ENCODE assay signal across 8 mouse cellular contexts in genomic region chr2:152415287-152415686, GRCm38 (mm10). TPM values are rescaled to one million over a fixed set of nuclear protein-coding genes. Genes with fewer than 3 reads are reported as not detected.
A peak's percentile ranks its signal among the peaks of the same experiment; 100 is the strongest.
DNase-seq lines count a peak whose midpoint lies in the region; ATAC-seq and TF ChIP-seq lines count a peak whose summit lies in the region.

Gene 6820408C15Rik (plus strand): TSS chr2:152415587.

- no peak for DNase-seq in kidney, postnatal 10 days
- DNase-seq in thymus, postnatal 36 days: no peak
- no peak for DNase-seq in adrenal gland, postnatal 10 days

- peak within 1 kb of the TSS; percentile 94 for H3K4me2 ChIP-seq in kidney, embryonic 14.5 days (replicated peaks; ENCODE audit: low read depth, low read length)
- H3K4me2 ChIP-seq in hindbrain, embryonic 13.5 days: peak within 1 kb of the TSS; percentile 97
- peak within 1 kb of the TSS; percentile 97 for H3K4me2 ChIP-seq in midbrain, embryonic 13.5 days (replicated peaks)

- peaks cover 21% of the 10 kb centered on the region for H3K4me1 ChIP-seq in kidney, embryonic 14.5 days (ENCODE audit: control insufficient read depth, insufficient read depth, low read length)
- peaks cover 4% of the 10 kb centered on the region for H3K4me1 ChIP-seq in cortical plate, adult 2 months (ENCODE audit: control insufficient read depth, insufficient read depth, low read length)
- H3K4me1 ChIP-seq in hindbrain, embryonic 13.5 days (replicated peaks): peaks cover 44% of the 10 kb centered on the region
- peaks cover 40% of the 10 kb centered on the region for H3K4me1 ChIP-seq in midbrain, embryonic 13.5 days (replicated peaks)

- peak within 1 kb of the TSS; percentile 99 for H3K27ac ChIP-seq in kidney, embryonic 14.5 days (ENCODE audit: low read depth, low read length)
- H3K27ac ChIP-seq in cortical plate, adult 2 months (ENCODE audit: insufficient read depth, low read length): peak within 1 kb of the TSS; percentile 65
- peak within 1 kb of the TSS; percentile 96 for H3K27ac ChIP-seq in hindbrain, embryonic 13.5 days
- H3K27ac ChIP-seq in midbrain, embryonic 13.5 days: peak within 1 kb of the TSS; percentile 96

- ATAC-seq in kidney, embryonic 14.5 days (ENCODE audit: low FRiP score, low TSS enrichment): no peak
- ATAC-seq in hindbrain, embryonic 13.5 days (ENCODE audit: low FRiP score): no peak
- 0 out of 2 replicates have a peak, but pooled peaks have one; percentile 1 for ATAC-seq in midbrain, embryonic 13.5 days
- ATAC-seq in megakaryocyte-erythroid progenitor cell, adult 5-6 weeks (replicated peaks; ENCODE audit: low FRiP score, low TSS enrichment, poor library complexity, severe bottlenecking): no peak

- peaks cover 4% of the 10 kb centered on the region; the same call in 1 of the 2 replicates for H3K36me3 ChIP-seq in kidney, embryonic 14.5 days (ENCODE audit: control insufficient read depth, insufficient read depth, low read length)
- no peaks in the 10 kb centered on the region for H3K36me3 ChIP-seq in hindbrain, embryonic 13.5 days
- no peaks in the 10 kb centered on the region for H3K36me3 ChIP-seq in midbrain, embryonic 13.5 days

- 18% methylated on average over 4 of the region's 4 CpGs for WGBS in kidney, embryonic 14.5 days
- 37% methylated on average over 4 of the region's 4 CpGs for WGBS in hindbrain, embryonic 13.5 days
- WGBS in midbrain, embryonic 13.5 days: 32% methylated on average over 4 of the region's 4 CpGs

- peaks cover 6% of the 10 kb centered on the region; the same call in 1 of the 2 replicates for H3K9me3 ChIP-seq in kidney, embryonic 14.5 days (ENCODE audit: control insufficient read depth, low read length)
- no peaks in the 10 kb centered on the region for H3K9me3 ChIP-seq in hindbrain, embryonic 13.5 days
- peaks cover 4% of the 10 kb centered on the region; the same call in 1 of the 2 replicates for H3K9me3 ChIP-seq in midbrain, embryonic 13.5 days

- H3K4me3 ChIP-seq in kidney, embryonic 14.5 days (ENCODE audit: low read length): peak within 1 kb of the TSS; percentile 84
- H3K4me3 ChIP-seq in cortical plate, adult 2 months (ENCODE audit: insufficient read depth, low read length): peak within 1 kb of the TSS; percentile 97
- peak within 1 kb of the TSS; percentile 86 for H3K4me3 ChIP-seq in hindbrain, embryonic 13.5 days
- peak within 1 kb of the TSS; percentile 76 for H3K4me3 ChIP-seq in midbrain, embryonic 13.5 days (replicated peaks)

- H3K9ac ChIP-seq in kidney, embryonic 14.5 days (ENCODE audit: low read depth, low read length): peak within 1 kb of the TSS; percentile 97
- peak within 1 kb of the TSS; percentile 95 for H3K9ac ChIP-seq in hindbrain, embryonic 13.5 days
- peak within 1 kb of the TSS; percentile 95 for H3K9ac ChIP-seq in midbrain, embryonic 13.5 days (replicated peaks)

- H3K27me3 ChIP-seq in kidney, embryonic 14.5 days (ENCODE audit: control insufficient read depth, insufficient read depth, low read length): no peaks in the 10 kb centered on the region
- no peaks in the 10 kb centered on the region for H3K27me3 ChIP-seq in hindbrain, embryonic 13.5 days
- H3K27me3 ChIP-seq in midbrain, embryonic 13.5 days: no peaks in the 10 kb centered on the region

- no peak for TF ChIP-seq POLR2A in cortical plate, adult 2 months (IDR thresholded peaks at IDR 0.05; ENCODE audit: extremely low read depth, insufficient read depth, low read length)

- no peak for TF ChIP-seq CTCF in cortical plate, adult 2 months (IDR thresholded peaks at IDR 0.05; ENCODE audit: extremely low read depth, insufficient read depth, low read length)

RNA-seq across cellular contexts. Expression of gene 6820408C15Rik, which starts in this region (rescaled TPM):
- polyA plus RNA-seq in kidney, embryonic 14.5 days (2014; fragmentation: Nextera tagmentation; extraction: Ambion mirVana): 0.37 TPM in 2 replicates
- 2.8 and 3.7 TPM in 2 replicates for polyA plus RNA-seq in cortical plate, adult 2 months (2012; rRNA removed)
- polyA plus RNA-seq in hindbrain, embryonic 13.5 days (2015; fragmentation: Nextera tagmentation; extraction: Ambion mirVana): 1.9 and 3.9 TPM in 2 replicates
- 0.39 and 1.7 TPM in 2 replicates for polyA plus RNA-seq in midbrain, embryonic 13.5 days (2015; fragmentation: Nextera tagmentation; extraction: Ambion mirVana)
- total RNA-seq in megakaryocyte-erythroid progenitor cell, adult 5-6 weeks (2014; fragmentation: Nextera tagmentation): not detected in 2 replicates
- not detected in 2 replicates for total RNA-seq in megakaryocyte-erythroid progenitor cell, adult 5-6 weeks (2017)
- under 1 TPM; 0.42 to 0.79 TPM for total RNA-seq in adrenal gland, postnatal 10 days (2021)
